Mouse (Mus musculus) thymus, adult 2 months (tissue): ENCODE data around the gene Cflar.

Source experiments
- CTCF ChIP-seq: fragments of 200-500 bp; IDR thresholded peaks from 2 replicates; pipeline ENCODE4 v1.5.1; 2012; ENCODE audit warnings: mild to moderate bottlenecking, control low read depth, low read length, moderate library complexity, borderline replicate concordance; ENCODE audit not compliant: control insufficient read depth, poor library complexity, insufficient read depth; ENCODE audit errors: extremely low read depth
- POLR2A ChIP-seq: fragments of 200-500 bp; IDR thresholded peaks from 2 replicates; pipeline ENCODE4 v1.6.1; 2012; ENCODE audit warnings: mild to moderate bottlenecking, low read length, control low read depth, moderate library complexity; ENCODE audit not compliant: control insufficient read depth, poor library complexity, insufficient read depth; ENCODE audit errors: extremely low read depth

- no peak for TF ChIP-seq CTCF
- no peak for TF ChIP-seq POLR2A
Observed at GRCm38 (mm10) chr1:58735962-58736361, 24.7 kb downstream of the Cflar start.
